Mouse (Mus musculus): ENCODE results near the gene Map2k5. TPM values are rescaled to one million over a fixed set of nuclear protein-coding genes. Genes with fewer than 3 reads are reported as not detected.

Gene Map2k5
- 14.7 TPM for polyA plus RNA-seq (2014; fragmentation: Illumina TruSeq; extraction: RNeasy Lipid Tissue Mini Kit (QIAGEN cat#74804); ENCODE audit: low read depth, low replicate concordance)

GRCm38 (mm10) chr9:63377270-63378142 is at the start of gene Map2k5:
TSS of gene Map2k5 (minus strand) at chr9:63377902.

GRCm38 (mm10) chr9:63398611-63399462 is 21.1 kb upstream of the Map2k5 start, which contains the start of gene 2300009A05Rik:
TSS of gene 2300009A05Rik (minus strand) at chr9:63399246.

GRCm38 (mm10) chr9:63148410-63149371 is 229.0 kb downstream of the Map2k5 start, which contains the start of gene Skor1:
TSS of gene Skor1 (minus strand) at chr9:63148961.

Other genes with a start within 250 kb of the Map2k5 start
- not detected for gene Skor1, start 228.9 kb downstream of the Map2k5 start, polyA plus RNA-seq (2014; fragmentation: Illumina TruSeq; extraction: RNeasy Lipid Tissue Mini Kit (QIAGEN cat#74804); ENCODE audit: low read depth, low replicate concordance)
- gene 2300009A05Rik, start 21.3 kb upstream of the Map2k5 start, polyA plus RNA-seq (2014; fragmentation: Illumina TruSeq; extraction: RNeasy Lipid Tissue Mini Kit (QIAGEN cat#74804); ENCODE audit: low read depth, low replicate concordance): 31.7 TPM
- not detected for gene Iqch, start 224.6 kb upstream of the Map2k5 start, polyA plus RNA-seq (2014; fragmentation: Illumina TruSeq; extraction: RNeasy Lipid Tissue Mini Kit (QIAGEN cat#74804); ENCODE audit: low read depth, low replicate concordance)
- gene Aagab, start 224.8 kb upstream of the Map2k5 start, polyA plus RNA-seq (2014; fragmentation: Illumina TruSeq; extraction: RNeasy Lipid Tissue Mini Kit (QIAGEN cat#74804); ENCODE audit: low read depth, low replicate concordance): 10.0 TPM